Mouse (Mus musculus): ENCODE results near the gene Tnrc6c.

DNA sequence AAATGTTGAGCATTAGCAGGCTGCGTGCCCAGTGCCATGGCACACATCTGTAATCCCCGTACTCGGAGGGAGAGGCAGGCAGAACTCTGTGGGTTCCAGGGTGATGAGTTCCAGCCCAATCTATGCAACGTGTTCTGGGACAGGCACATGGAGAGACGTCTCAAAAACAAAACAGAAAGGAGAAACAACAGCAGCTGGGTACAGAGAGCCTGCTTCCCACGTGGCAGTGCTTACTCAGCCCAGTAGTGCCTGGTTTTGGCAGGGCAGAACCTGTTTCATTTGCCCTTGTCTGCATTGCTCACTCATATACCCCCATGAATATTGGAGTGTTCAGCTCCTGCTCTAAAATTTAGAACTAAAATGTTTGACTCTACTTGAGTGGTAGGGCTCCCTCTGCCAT lies 97.5 kb downstream of the Tnrc6c start:
- no peak for TF ChIP-seq CTCF (IDR thresholded peaks at IDR 0.05)
- no peak for TF ChIP-seq EP300 (IDR thresholded peaks at IDR 0.05; ENCODE audit: insufficient read depth, low read depth, low read length)
- no peak for TF ChIP-seq POLR2A (IDR thresholded peaks at IDR 0.05; ENCODE audit: insufficient read depth, low read depth, low read length)

Measured in heart, adult 2 months (tissue).